Mouse (Mus musculus) embryonic fibroblast, embryonic 13.5 days (primary cell): Measurements from ENCODE around the gene Fryl. TPM values are rescaled to one million over a fixed set of nuclear protein-coding genes. Genes with fewer than 3 reads are reported as not detected.
A peak's percentile ranks its signal among the peaks of the same experiment; 100 is the strongest.

ENCODE experiments used
- H3K27ac ChIP-seq: 2 replicates; pipeline ENCODE4 v1.5.1; 2012; ENCODE audit warnings: low read length, control low read depth, inconsistent platforms; ENCODE audit not compliant: insufficient read depth
- H3K4me1 ChIP-seq: 2 replicates; pipeline ENCODE4 v1.6.1; 2011; ENCODE audit warnings: low read length; ENCODE audit not compliant: control insufficient read depth, insufficient read depth
- H3K4me3 ChIP-seq: 2 replicates; pipeline ENCODE4 v1.5.1; 2011; ENCODE audit warnings: mild to moderate bottlenecking, control low read depth, low read length; ENCODE audit not compliant: insufficient read depth
- CTCF ChIP-seq: IDR thresholded peaks from 2 replicates; pipeline ENCODE4 v1.5.1; 2011; ENCODE audit warnings: mild to moderate bottlenecking, control low read depth, low read length, moderate library complexity, borderline replicate concordance; ENCODE audit not compliant: insufficient read depth
- POLR2A ChIP-seq: IDR thresholded peaks from 2 replicates; pipeline ENCODE4 v1.6.1; 2011; ENCODE audit warnings: low read depth, mild to moderate bottlenecking, control low read depth, low read length, moderate library complexity
- polyA plus RNA-seq: library from polyadenylated mRNA; stranded (reverse); fragments of >200 nt; gene quantifications from 2 replicates; pipeline ENCODE4 v1.2.4, GENCODE M21; 2011; ENCODE audit warnings: low read depth; ENCODE audit not compliant: missing spikeins, insufficient read length

Gene Fryl
- polyA plus RNA-seq, 1 experiment: 59.2 TPM

- H3K27ac ChIP-seq: no peak overlapping the region
- TF ChIP-seq POLR2A: no peak
- TF ChIP-seq CTCF: no peak
- H3K4me1 ChIP-seq: peaks cover 8% of the 10 kb centered on the region
- no peak overlapping the region for H3K4me3 ChIP-seq
Measured at GRCm38 (mm10) chr5:73284046-73284445, 27.6 kb upstream of the Fryl start.

- H3K4me3 ChIP-seq: no peak overlapping the region
- H3K4me1 ChIP-seq: peaks cover 8% of the 10 kb centered on the region
- peak overlapping the region; percentile 68 for H3K27ac ChIP-seq
- TF ChIP-seq CTCF: no peak
- no peak for TF ChIP-seq POLR2A
Measured at GRCm38 (mm10) chr5:73280567-73280850, 24.1 kb upstream of the Fryl start.

- peaks cover 8% of the 10 kb centered on the region for H3K4me1 ChIP-seq
- no peak overlapping the region for H3K4me3 ChIP-seq
- no peak for TF ChIP-seq POLR2A
- no peak for TF ChIP-seq CTCF
- peak overlapping the region; percentile 82 for H3K27ac ChIP-seq
Measured at GRCm38 (mm10) chr5:73279732-73280566, 23.5 kb upstream of the Fryl start.

- Histone ChIP-seq H3K4me1 (peaks cover 8% of the 10 kb centered on the region), H3K27ac (peak overlapping the region; percentile 82), H3K4me3 (no peak overlapping the region)
- TF ChIP-seq CTCF (no peak), POLR2A (no peak)
Measured at GRCm38 (mm10) chr5:73279190-73279589, 22.8 kb upstream of the Fryl start.

GRCm38 (mm10) chr5:73274941-73275340, 18.5 kb upstream of the Fryl start:
- no peak for TF ChIP-seq POLR2A
- TF ChIP-seq CTCF: no peak
- H3K27ac ChIP-seq: no peak overlapping the region
- H3K4me3 ChIP-seq: no peak overlapping the region
- H3K4me1 ChIP-seq: peaks cover 8% of the 10 kb centered on the region

- H3K4me3 ChIP-seq: no peak overlapping the region
- no peak overlapping the region for H3K27ac ChIP-seq
- TF ChIP-seq POLR2A: no peak
- no peak for TF ChIP-seq CTCF
- no peaks in the 10 kb centered on the region; the same call in none of the 2 replicates for H3K4me1 ChIP-seq
Measured at GRCm38 (mm10) chr5:73273171-73273570, 16.8 kb upstream of the Fryl start.

GRCm38 (mm10) chr5:73270612-73271011, 14.2 kb upstream of the Fryl start:
- no peaks in the 10 kb centered on the region; the same call in none of the 2 replicates for H3K4me1 ChIP-seq
- TF ChIP-seq POLR2A (no peak), CTCF (no peak)
- no peak overlapping the region for H3K27ac ChIP-seq
- no peak overlapping the region for H3K4me3 ChIP-seq

- Histone ChIP-seq H3K4me1 (no peaks in the 10 kb centered on the region; the same call in none of the 2 replicates), H3K27ac (no peak overlapping the region), H3K4me3 (no peak overlapping the region)
- TF ChIP-seq CTCF (no peak), POLR2A (no peak)
Measured at GRCm38 (mm10) chr5:73268636-73269213, 12.3 kb upstream of the Fryl start.

- TF ChIP-seq POLR2A: no peak
- no peak for TF ChIP-seq CTCF
- H3K27ac ChIP-seq: no peak overlapping the region
- H3K4me3 ChIP-seq: no peak overlapping the region
- no peaks in the 10 kb centered on the region for H3K4me1 ChIP-seq
Measured at GRCm38 (mm10) chr5:73265460-73265859, 9.0 kb upstream of the Fryl start.

GRCm38 (mm10) chr5:73264122-73264521, 7.7 kb upstream of the Fryl start:
- TF ChIP-seq POLR2A (no peak), CTCF (no peak)
- H3K4me1 ChIP-seq: no peaks in the 10 kb centered on the region
- no peak overlapping the region for H3K4me3 ChIP-seq
- H3K27ac ChIP-seq: no peak overlapping the region
